ENCODE assay signal across 28 mouse cellular contexts in genomic region chr1:130946920-130947319, GRCm38 (mm10). TPM values are rescaled to one million over a fixed set of nuclear protein-coding genes. Genes with fewer than 3 reads are reported as not detected.
DNase-seq lines count a peak whose midpoint lies in the region; ATAC-seq lines count a peak whose summit lies in the region.
"Had no signal": no experiment of that assay in that cellular context is flagged by ENCODE, and none has a peak within 500 bp of the region (broad histone marks: within the 10 kb centered on the region; RNA-seq: fewer than 3 reads in every experiment).

No protein-coding gene starts in this region.

- no peaks in the 10 kb centered on the region for H3K9me3 ChIP-seq in kidney, embryonic 15.5 days (replicated peaks)
- no peaks in the 10 kb centered on the region for H3K9me3 ChIP-seq in lung, embryonic 16.5 days (ENCODE audit: control insufficient read depth, low read length)
- H3K9me3 ChIP-seq: embryonic facial prominence, embryonic 12.5 days; embryonic facial prominence, embryonic 15.5 days; forebrain, embryonic 13.5 days; heart, embryonic 10.5 days; heart, embryonic 13.5 days had no signal

- no peak overlapping the region for H3K9ac ChIP-seq in kidney, embryonic 15.5 days
- H3K9ac ChIP-seq in lung, embryonic 16.5 days (ENCODE audit: low read length), result no peak overlapping the region
- H3K9ac ChIP-seq: embryonic facial prominence, embryonic 12.5 days; embryonic facial prominence, embryonic 15.5 days; forebrain, embryonic 13.5 days; heart, embryonic 13.5 days; hindbrain, embryonic 14.5 days had no signal

- 27% methylated on average over 6 of the region's 6 CpGs for WGBS in kidney, embryonic 15.5 days
- WGBS in lung, embryonic 16.5 days, result 18% methylated on average over 6 of the region's 6 CpGs

- H3K4me2 ChIP-seq in kidney, embryonic 15.5 days, result no peak overlapping the region
- H3K4me2 ChIP-seq in lung, embryonic 16.5 days (ENCODE audit: low read depth, low read length), result no peak overlapping the region
- H3K4me2 ChIP-seq: embryonic facial prominence, embryonic 12.5 days; embryonic facial prominence, embryonic 15.5 days; forebrain, embryonic 13.5 days; heart, embryonic 13.5 days; hindbrain, embryonic 14.5 days had no signal

- no peaks in the 10 kb centered on the region for H3K36me3 ChIP-seq in kidney, embryonic 15.5 days
- no peaks in the 10 kb centered on the region for H3K36me3 ChIP-seq in lung, embryonic 16.5 days (ENCODE audit: control insufficient read depth, insufficient read depth, low read length)
- H3K36me3 ChIP-seq: embryonic facial prominence, embryonic 12.5 days; embryonic facial prominence, embryonic 15.5 days; heart, embryonic 10.5 days; heart, embryonic 13.5 days had no signal

- peaks cover 11% of the 10 kb centered on the region for H3K4me1 ChIP-seq in kidney, embryonic 15.5 days
- no peaks in the 10 kb centered on the region for H3K4me1 ChIP-seq in lung, embryonic 16.5 days (replicated peaks; ENCODE audit: control insufficient read depth, insufficient read depth, low read length)
- H3K4me1 ChIP-seq: embryonic facial prominence, embryonic 15.5 days; forebrain, embryonic 13.5 days; heart, embryonic 13.5 days had no signal

- H3K27ac ChIP-seq in kidney, embryonic 15.5 days, result 0 out of 2 replicates have a peak overlapping the region, but pooled peaks have one; percentile 18
- H3K27ac ChIP-seq in lung, embryonic 16.5 days (ENCODE audit: low read length), result no peak overlapping the region
- H3K27ac ChIP-seq: embryonic facial prominence, embryonic 12.5 days; embryonic facial prominence, embryonic 15.5 days; forebrain, embryonic 13.5 days; heart, adult 2 months; heart, embryonic 10.5 days; heart, embryonic 13.5 days; hindbrain, embryonic 14.5 days had no signal

- DNase-seq in kidney, postnatal 14 days, result no peak
- DNase-seq in kidney, postnatal 10 days, result peak; percentile 16
- DNase-seq in kidney, postnatal 25 days, result no peak
- no peak for DNase-seq in lung, postnatal 14 days
- DNase-seq: adrenal gland, adult 2 months; adrenal gland, postnatal 14 days; cerebellum, adult 11 months; cerebellum, adult 2 months; cerebellum, adult 9-11 months; cerebellum, postnatal 25 days; gastrocnemius, postnatal 10 days; gastrocnemius, postnatal 36 days; heart, adult 2 months; heart, postnatal 14 days; heart, postnatal 4 days had no signal

- H3K27me3 ChIP-seq in kidney, embryonic 15.5 days, result no peaks in the 10 kb centered on the region
- no peaks in the 10 kb centered on the region for H3K27me3 ChIP-seq in lung, embryonic 16.5 days (ENCODE audit: control insufficient read depth, insufficient read depth, low read depth, low read length)
- H3K27me3 ChIP-seq: embryonic facial prominence, embryonic 12.5 days; embryonic facial prominence, embryonic 15.5 days; forebrain, embryonic 13.5 days had no signal

- H3K4me3 ChIP-seq in kidney, embryonic 15.5 days (replicated peaks), result no peak overlapping the region
- H3K4me3 ChIP-seq in lung, embryonic 16.5 days (ENCODE audit: low read length), result no peak overlapping the region
- H3K4me3 ChIP-seq: embryonic facial prominence, embryonic 12.5 days; embryonic facial prominence, embryonic 15.5 days; forebrain, embryonic 13.5 days; heart, adult 2 months; heart, embryonic 10.5 days; heart, embryonic 13.5 days had no signal

- no peak for ATAC-seq in kidney, embryonic 15.5 days (replicated peaks; ENCODE audit: low FRiP score)
- ATAC-seq in lung, embryonic 16.5 days (ENCODE audit: low read depth), result 0 out of 2 replicates have a peak, but pooled peaks have one; percentile 38
- ATAC-seq: CD4-positive, CD25-positive, alpha-beta regulatory T cell, adult 4 months; forebrain, embryonic 13.5 days; forebrain, embryonic 16.5 days had no signal

RNA-seq across cellular contexts. Expression of gene Il19, which starts 7.0 kb away (rescaled TPM):
- polyA plus RNA-seq in kidney, embryonic 15.5 days (2015; fragmentation: Nextera tagmentation; extraction: Ambion mirVana), result 0.18 TPM in 1 of 2 replicates, not detected in the other
- polyA plus RNA-seq in lung, embryonic 16.5 days (2015; fragmentation: Nextera tagmentation; extraction: Ambion mirVana), result not detected in 2 replicates
- polyA plus RNA-seq: adrenal gland, adult 2 months; CD4-positive, CD25-positive, alpha-beta regulatory T cell, adult 4 months; embryonic facial prominence, embryonic 15.5 days; forebrain, embryonic 13.5 days; forebrain, embryonic 16.5 days; heart, adult 2 months; heart, embryonic 13.5 days; heart, embryonic 16.5 days; hindbrain, embryonic 11.5 days; hindbrain, embryonic 14.5 days had no signal

RNA-seq across cellular contexts. Expression of gene Il20, which starts 35.7 kb away (rescaled TPM):
- not detected in 2 replicates for polyA plus RNA-seq in kidney, embryonic 15.5 days (2015; fragmentation: Nextera tagmentation; extraction: Ambion mirVana)
- polyA plus RNA-seq in lung, embryonic 16.5 days (2015; fragmentation: Nextera tagmentation; extraction: Ambion mirVana), result not detected in 2 replicates
- polyA plus RNA-seq: adrenal gland, adult 2 months; C2C12; CD4-positive, CD25-positive, alpha-beta regulatory T cell, adult 4 months; cerebellum, adult 2 months; embryonic facial prominence, embryonic 12.5 days; embryonic facial prominence, embryonic 15.5 days; forebrain, embryonic 13.5 days; forebrain, embryonic 16.5 days; heart, adult 2 months; heart, embryonic 10.5 days; heart, embryonic 13.5 days; heart, embryonic 16.5 days; hindbrain, embryonic 11.5 days; hindbrain, embryonic 14.5 days had no signal

RNA-seq across cellular contexts. Expression of gene Il24, which starts 59.7 kb away (rescaled TPM):
- 0.13 TPM in 1 of 2 replicates, not detected in the other for polyA plus RNA-seq in kidney, embryonic 15.5 days (2015; fragmentation: Nextera tagmentation; extraction: Ambion mirVana)
- polyA plus RNA-seq in lung, embryonic 16.5 days (2015; fragmentation: Nextera tagmentation; extraction: Ambion mirVana), result not detected in 2 replicates
- polyA plus RNA-seq: adrenal gland, adult 2 months; C2C12; CD4-positive, CD25-positive, alpha-beta regulatory T cell, adult 4 months; cerebellum, adult 2 months; embryonic facial prominence, embryonic 12.5 days; embryonic facial prominence, embryonic 15.5 days; forebrain, embryonic 13.5 days; forebrain, embryonic 16.5 days; heart, adult 2 months; heart, embryonic 10.5 days; heart, embryonic 13.5 days; heart, embryonic 16.5 days; hindbrain, embryonic 11.5 days; hindbrain, embryonic 14.5 days had no signal
